Mouse (Mus musculus) embryonic facial prominence, embryonic 12.5 days (tissue): ENCODE results near the gene Fbxl21. TPM values are rescaled to one million over a fixed set of nuclear protein-coding genes. Genes with fewer than 3 reads are reported as not detected.

Source experiments
- ATAC-seq: fragments of 200-750 bp; cut with Nextera tagmentation; 2 replicates; pipeline ENCODE4 v1.8.0; 2017; ENCODE audit not compliant: insufficient number of reproducible peaks, insufficient read depth, low FRiP score, low TSS enrichment
- H3K27ac ChIP-seq: fragments of 300-500 bp; sonication (generic); 2 replicates; pipeline ENCODE4 v1.5.1; 2016; ENCODE audit warnings: mild to moderate bottlenecking
- H3K27me3 ChIP-seq: fragments of 300-500 bp; sonication (generic); 2 replicates; pipeline ENCODE4 v1.6.1; 2016; ENCODE audit warnings: mild to moderate bottlenecking, moderate library complexity
- H3K36me3 ChIP-seq: fragments of 300-500 bp; sonication (generic); 2 replicates; pipeline ENCODE4 v1.6.1; 2016; ENCODE audit warnings: mild to moderate bottlenecking
- H3K4me1 ChIP-seq: fragments of 300-500 bp; sonication (generic); 2 replicates; pipeline ENCODE4 v1.6.1; 2016
- H3K4me2 ChIP-seq: fragments of 300-500 bp; sonication (generic); replicated peaks from 2 replicates; pipeline ENCODE4 v1.6.1; 2016; ENCODE audit warnings: mild to moderate bottlenecking, moderate library complexity
- H3K4me3 ChIP-seq: fragments of 300-500 bp; sonication (generic); 2 replicates; pipeline ENCODE4 v1.5.1; 2016; ENCODE audit warnings: mild to moderate bottlenecking
- H3K9ac ChIP-seq: fragments of 300-500 bp; sonication (generic); 2 replicates; pipeline ENCODE4 v1.6.1; 2016; ENCODE audit warnings: mild to moderate bottlenecking, moderate library complexity
- H3K9me3 ChIP-seq: fragments of 300-500 bp; sonication (generic); 2 replicates; pipeline ENCODE4 v1.6.1; 2016; ENCODE audit warnings: mild to moderate bottlenecking, moderate library complexity
- WGBS: fragments of 180-500 bp; shearing (Covaris S2); methylation state at CpG from one replicate; pipeline ENCODE4 v1.1.7; 2016; 5-methylcytosine and 5-hydroxymethylcytosine counted together
- polyA plus RNA-seq: library from polyadenylated mRNA; unstranded; fragments of >200 nt; fragmentation: Nextera tagmentation; extraction: Ambion mirVana; gene quantifications from 2 replicates; pipeline ENCODE4 v1.2.1, GENCODE M21; 2016

Fbxl21 gene
- polyA plus RNA-seq, 1 experiment from 2014 or later = 3.4 TPM

DNA sequence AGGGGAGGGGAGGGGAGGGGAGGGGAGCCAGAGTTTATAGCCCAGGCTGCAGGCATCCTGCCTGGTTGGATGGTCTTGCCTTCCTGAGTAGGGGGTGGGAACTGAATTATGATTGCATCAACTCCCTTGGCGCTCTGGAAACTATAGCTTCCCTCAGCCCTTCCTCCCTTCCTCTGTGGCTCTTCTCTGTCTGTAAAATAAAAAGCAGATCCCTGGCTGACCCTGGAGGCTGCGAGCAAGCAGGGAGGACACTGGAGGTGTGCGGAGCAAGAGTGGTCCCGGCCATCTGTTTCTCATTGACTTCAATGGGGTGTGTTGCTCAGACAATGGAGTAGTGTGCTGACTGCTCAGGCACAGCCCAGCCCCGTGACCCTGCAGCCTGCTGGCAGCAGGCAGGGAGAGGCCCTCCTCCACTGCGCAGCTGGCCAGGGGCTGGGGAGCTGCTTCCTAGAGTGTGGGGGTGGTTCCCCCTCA is 59.7 kb downstream of the Fbxl21 start:
- Histone ChIP-seq H3K9me3 (no peaks in the 10 kb centered on the region), H3K36me3 (no peaks in the 10 kb centered on the region), H3K4me2 (peak overlapping the region; percentile 36), H3K9ac (0 out of 2 replicates have a peak overlapping the region, but pooled peaks have one; percentile 26), H3K4me3 (no peak overlapping the region), H3K4me1 (peaks cover 43% of the 10 kb centered on the region), H3K27ac (peak overlapping the region; percentile 96), H3K27me3 (no peaks in the 10 kb centered on the region)
- 0% methylated on average over 6 of the region's 6 CpGs for WGBS
- peak; percentile 98 for ATAC-seq

DNA sequence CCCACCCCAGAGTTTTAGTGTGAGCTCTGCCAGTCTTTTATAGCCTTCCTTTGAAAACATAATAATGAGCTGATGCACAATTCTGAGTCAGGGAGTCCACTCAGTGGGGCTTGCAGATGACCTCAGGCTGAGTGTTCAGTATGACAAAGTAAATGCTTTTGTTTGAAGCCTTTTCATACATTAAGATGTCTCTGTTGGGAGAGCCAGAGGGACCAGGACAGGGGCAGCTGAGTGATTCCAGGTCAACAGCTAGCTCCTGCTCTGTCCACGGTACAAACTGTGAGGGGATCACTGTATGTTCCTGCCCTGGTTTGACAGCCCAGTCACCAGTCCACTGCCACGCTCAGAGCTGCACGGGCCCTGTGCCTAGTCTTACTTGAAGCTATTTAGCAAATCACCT is 60.4 kb downstream of the Fbxl21 start:
- Histone ChIP-seq H3K4me1 (peaks cover 43% of the 10 kb centered on the region), H3K9ac (no peak overlapping the region), H3K27ac (peak overlapping the region; percentile 96), H3K9me3 (no peaks in the 10 kb centered on the region), H3K36me3 (no peaks in the 10 kb centered on the region), H3K27me3 (no peaks in the 10 kb centered on the region), H3K4me3 (no peak overlapping the region), H3K4me2 (no peak overlapping the region; the same call in 1 of the 2 replicates)
- 19% methylated on average over 3 of the region's 3 CpGs for WGBS
- ATAC-seq = no peak

DNA sequence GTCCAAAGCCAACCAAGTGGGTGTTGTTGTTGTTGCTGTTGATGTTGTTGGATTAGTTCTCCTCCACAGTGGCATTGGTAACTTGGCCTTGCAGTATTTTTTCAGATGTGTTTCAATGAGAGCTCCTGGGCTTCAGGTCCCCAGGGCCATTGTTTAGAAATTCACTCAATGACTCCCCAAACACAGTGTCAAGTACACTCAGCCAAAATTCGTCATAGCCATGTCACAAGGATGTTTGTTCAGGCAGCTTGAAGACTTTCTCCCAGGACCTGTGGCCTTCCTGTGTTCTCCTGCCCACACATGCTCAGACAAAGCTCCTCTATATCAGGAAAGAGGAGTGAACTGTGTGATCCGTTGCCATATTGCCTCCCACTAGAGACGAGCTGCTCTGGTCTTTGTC is 63.8 kb downstream of the Fbxl21 start:
- H3K36me3 ChIP-seq = no peaks in the 10 kb centered on the region
- peaks cover 32% of the 10 kb centered on the region for H3K4me1 ChIP-seq
- no peak overlapping the region for H3K4me3 ChIP-seq
- H3K27me3 ChIP-seq = no peaks in the 10 kb centered on the region
- H3K4me2 ChIP-seq = no peak overlapping the region
- H3K27ac ChIP-seq = no peak overlapping the region
- no peak for ATAC-seq
- no peaks in the 10 kb centered on the region for H3K9me3 ChIP-seq
- no peak overlapping the region for H3K9ac ChIP-seq
- 66% methylated on average over 3 of the region's 3 CpGs for whole genome bisulfite sequencing

Other genes with a start within 250 kb of the Fbxl21 start
- 308 and 338 TPM in 2 replicates for gene Cxcl14, start 225.9 kb upstream of the Fbxl21 start, polyA plus RNA-seq
- not detected in 2 replicates for gene Gm3045, start 95.9 kb upstream of the Fbxl21 start, polyA plus RNA-seq
- gene Slc25a48, start 84.1 kb upstream of the Fbxl21 start, polyA plus RNA-seq = 0.05 and 0.19 TPM in 2 replicates
- not detected in 2 replicates for gene Il9, start 40.2 kb upstream of the Fbxl21 start, polyA plus RNA-seq
- not detected in 2 replicates for gene Lect2, start 26.0 kb downstream of the Fbxl21 start, polyA plus RNA-seq
- 120 and 121 TPM in 2 replicates for gene Tgfbi, start 87.1 kb downstream of the Fbxl21 start, polyA plus RNA-seq
- gene Smad5, start 180.5 kb downstream of the Fbxl21 start, polyA plus RNA-seq = 46.0 and 46.3 TPM in 2 replicates
- gene Gm45623, start 231.4 kb downstream of the Fbxl21 start, polyA plus RNA-seq = 0.46 and 0.47 TPM in 2 replicates